Mouse (Mus musculus): ENCODE measurements around the gene 5730480H06Rik. TPM values are rescaled to one million over a fixed set of nuclear protein-coding genes. Genes with fewer than 3 reads are reported as not detected.

5730480H06Rik gene
- polyA plus RNA-seq, 1 experiment from 2014 or later, result 23.8 TPM

GRCm38 (mm10) chr5:48412261-48412660 is 84.5 kb downstream of the 5730480H06Rik start:
- no peak overlapping the region for H3K4me3 ChIP-seq (replicated peaks; ENCODE audit: low read depth, low read length)
- no peaks in the 10 kb centered on the region for H3K36me3 ChIP-seq (ENCODE audit: insufficient read depth, low read length)
- TF ChIP-seq CTCF (IDR thresholded peaks at IDR 0.05; ENCODE audit: low read depth), result no peak
- ATAC-seq (replicated peaks; ENCODE audit: low FRiP score, low read depth) (no peak), DNase-seq (ENCODE audit: low spot score) (no peak)
- H3K4me2 ChIP-seq (ENCODE audit: low read length), result no peak overlapping the region
- H3K9me3 ChIP-seq (replicated peaks; ENCODE audit: low read length), result no peaks in the 10 kb centered on the region
- H3K4me1 ChIP-seq (replicated peaks; ENCODE audit: insufficient read depth, low read length), result no peaks in the 10 kb centered on the region
- WGBS, result 71% methylated on average over 4 of the region's 4 CpGs
- no peak overlapping the region for H3K9ac ChIP-seq (ENCODE audit: low read depth, low read length)
- H3K27me3 ChIP-seq (ENCODE audit: insufficient read depth, low read length), result no peaks in the 10 kb centered on the region
- no peak overlapping the region for H3K27ac ChIP-seq

DNA sequence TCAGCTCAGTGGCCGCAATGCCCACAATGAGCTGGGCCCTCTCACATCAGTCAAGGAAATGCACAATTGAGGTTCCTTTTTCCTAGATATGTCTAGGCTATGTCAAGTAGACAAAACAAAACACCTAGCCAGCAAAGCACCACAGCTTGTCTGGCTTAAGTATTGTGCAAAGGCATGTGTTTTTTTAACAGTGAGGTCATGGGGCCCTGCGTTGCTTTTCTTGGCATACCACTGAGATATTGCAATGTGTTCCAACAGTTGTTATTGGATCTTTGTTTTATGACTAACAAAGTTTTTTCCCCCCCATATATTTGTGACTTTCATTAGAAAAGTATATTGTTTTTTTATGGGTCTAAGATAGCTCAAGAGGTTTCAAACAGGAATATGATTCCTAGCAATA is 92.0 kb downstream of the 5730480H06Rik start:
- no peaks in the 10 kb centered on the region for H3K36me3 ChIP-seq (ENCODE audit: insufficient read depth, low read length)
- ATAC-seq (replicated peaks; ENCODE audit: low FRiP score, low read depth) (no peak), DNase-seq (ENCODE audit: low spot score) (peak; percentile 16)
- no peak overlapping the region for H3K9ac ChIP-seq (ENCODE audit: low read depth, low read length)
- 68% methylated on average over 2 of the region's 2 CpGs for WGBS
- no peak overlapping the region for H3K27ac ChIP-seq
- no peak overlapping the region for H3K4me2 ChIP-seq (ENCODE audit: low read length)
- H3K9me3 ChIP-seq (replicated peaks; ENCODE audit: low read length), result no peaks in the 10 kb centered on the region
- no peak for TF ChIP-seq CTCF (IDR thresholded peaks at IDR 0.05; ENCODE audit: low read depth)
- H3K27me3 ChIP-seq (ENCODE audit: insufficient read depth, low read length), result no peaks in the 10 kb centered on the region
- H3K4me1 ChIP-seq (replicated peaks; ENCODE audit: insufficient read depth, low read length), result no peaks in the 10 kb centered on the region
- no peak overlapping the region for H3K4me3 ChIP-seq (replicated peaks; ENCODE audit: low read depth, low read length)

DNA sequence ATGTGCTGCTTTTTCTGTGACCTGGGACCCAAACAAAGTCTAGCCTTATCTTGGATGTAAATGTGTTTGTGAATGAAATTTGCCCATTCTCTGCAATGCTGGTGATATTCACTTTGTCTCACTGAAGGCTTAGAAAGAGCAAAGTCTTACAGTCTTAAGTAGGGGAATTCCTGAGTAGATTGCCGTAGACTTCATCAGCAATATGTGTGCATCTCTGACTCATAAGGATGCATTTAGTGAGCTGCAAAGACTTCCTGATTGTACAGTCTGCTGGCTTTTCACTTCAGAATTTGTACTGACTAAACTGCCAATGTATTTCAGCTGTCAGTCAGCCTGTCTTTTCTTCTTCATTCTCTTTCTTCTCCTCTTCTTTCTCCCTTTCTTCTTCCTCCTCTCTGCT is 94.2 kb downstream of the 5730480H06Rik start:
- H3K27me3 ChIP-seq (ENCODE audit: insufficient read depth, low read length), result no peaks in the 10 kb centered on the region
- no peak for ATAC-seq (replicated peaks; ENCODE audit: low FRiP score, low read depth)
- no peak overlapping the region for H3K9ac ChIP-seq (ENCODE audit: low read depth, low read length)
- no peak overlapping the region for H3K4me3 ChIP-seq (replicated peaks; ENCODE audit: low read depth, low read length)
- H3K4me2 ChIP-seq (ENCODE audit: low read length), result no peak overlapping the region
- no peak for DNase-seq (ENCODE audit: low spot score)
- H3K9me3 ChIP-seq (replicated peaks; ENCODE audit: low read length), result no peaks in the 10 kb centered on the region
- H3K27ac ChIP-seq, result no peak overlapping the region
- no peak for TF ChIP-seq CTCF (IDR thresholded peaks at IDR 0.05; ENCODE audit: low read depth)
- H3K36me3 ChIP-seq (ENCODE audit: insufficient read depth, low read length), result no peaks in the 10 kb centered on the region
- H3K4me1 ChIP-seq (replicated peaks; ENCODE audit: insufficient read depth, low read length), result no peaks in the 10 kb centered on the region
- 89% methylated on average over 1 of the region's 1 CpGs for whole genome bisulfite sequencing

- H3K9me3 ChIP-seq (replicated peaks; ENCODE audit: low read length), result no peaks in the 10 kb centered on the region
- H3K4me2 ChIP-seq (ENCODE audit: low read length), result no peak overlapping the region
- peak; percentile 77 for TF ChIP-seq CTCF (IDR thresholded peaks at IDR 0.05; ENCODE audit: low read depth)
- H3K27ac ChIP-seq, result no peak overlapping the region
- no peak overlapping the region for H3K9ac ChIP-seq (ENCODE audit: low read depth, low read length)
- no peaks in the 10 kb centered on the region for H3K27me3 ChIP-seq (ENCODE audit: insufficient read depth, low read length)
- DNase-seq (ENCODE audit: low spot score) (peak; percentile 65), ATAC-seq (replicated peaks; ENCODE audit: low FRiP score, low read depth) (no peak)
- H3K36me3 ChIP-seq (ENCODE audit: insufficient read depth, low read length), result no peaks in the 10 kb centered on the region
- no peak overlapping the region for H3K4me3 ChIP-seq (replicated peaks; ENCODE audit: low read depth, low read length)
- H3K4me1 ChIP-seq (replicated peaks; ENCODE audit: insufficient read depth, low read length), result no peaks in the 10 kb centered on the region
Observed at GRCm38 (mm10) chr5:48430459-48430858, 102.7 kb downstream of the 5730480H06Rik start.

- Histone ChIP-seq H3K9ac (ENCODE audit: low read depth, low read length) (no peak overlapping the region), H3K27me3 (ENCODE audit: insufficient read depth, low read length) (no peaks in the 10 kb centered on the region), H3K36me3 (ENCODE audit: insufficient read depth, low read length) (no peaks in the 10 kb centered on the region), H3K9me3 (replicated peaks; ENCODE audit: low read length) (no peaks in the 10 kb centered on the region), H3K4me2 (ENCODE audit: low read length) (no peak overlapping the region), H3K27ac (no peak overlapping the region), H3K4me1 (replicated peaks; ENCODE audit: insufficient read depth, low read length) (no peaks in the 10 kb centered on the region), H3K4me3 (replicated peaks; ENCODE audit: low read depth, low read length) (no peak overlapping the region)
- ATAC-seq (replicated peaks; ENCODE audit: low FRiP score, low read depth) (no peak), DNase-seq (ENCODE audit: low spot score) (no peak)
- WGBS, result 67% methylated on average over 1 of the region's 1 CpGs
- TF ChIP-seq CTCF (IDR thresholded peaks at IDR 0.05; ENCODE audit: low read depth), result no peak
Observed at GRCm38 (mm10) chr5:48448888-48449287, 121.1 kb downstream of the 5730480H06Rik start.

DNA sequence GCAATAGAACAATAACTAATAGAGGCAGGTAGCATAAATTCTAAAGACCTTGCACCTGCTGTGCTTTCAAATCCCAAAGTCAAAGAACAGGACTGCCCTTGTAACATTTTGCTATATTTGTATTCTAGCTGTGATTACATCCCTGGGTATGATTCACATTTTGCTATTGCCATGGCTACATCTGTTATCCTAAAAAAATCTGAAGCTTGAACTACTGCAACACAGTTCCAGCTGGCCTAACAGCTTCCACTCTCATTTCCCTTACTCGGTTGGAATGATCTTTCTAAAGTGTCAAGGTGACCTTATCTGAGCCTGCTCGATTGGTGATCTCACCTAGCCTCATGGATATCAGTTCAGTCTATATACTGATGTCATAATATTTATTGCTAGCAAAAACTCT is 132.5 kb downstream of the 5730480H06Rik start:
- no peak overlapping the region for H3K27ac ChIP-seq

More for the DNA sequence above, 132.5 kb downstream of the 5730480H06Rik start:
- Histone ChIP-seq H3K9me3 (replicated peaks; ENCODE audit: low read length) (no peaks in the 10 kb centered on the region), H3K9ac (ENCODE audit: low read depth, low read length) (no peak overlapping the region), H3K27me3 (ENCODE audit: insufficient read depth, low read length) (no peaks in the 10 kb centered on the region), H3K4me1 (replicated peaks; ENCODE audit: insufficient read depth, low read length) (no peaks in the 10 kb centered on the region), H3K4me3 (replicated peaks; ENCODE audit: low read depth, low read length) (no peak overlapping the region), H3K4me2 (ENCODE audit: low read length) (no peak overlapping the region), H3K36me3 (ENCODE audit: insufficient read depth, low read length) (no peaks in the 10 kb centered on the region)
- no peak for ATAC-seq (replicated peaks; ENCODE audit: low FRiP score, low read depth)
- no peak for TF ChIP-seq CTCF (IDR thresholded peaks at IDR 0.05; ENCODE audit: low read depth)
- DNase-seq (ENCODE audit: low spot score), result no peak
- WGBS, result 66% methylated on average over 2 of the region's 2 CpGs
